Mouse (Mus musculus) lung, postnatal 36 days (tissue): ENCODE data around the gene Dtnb.

ENCODE experiments used
- DNase-seq: peaks from one replicate; pipeline ENCODE4 v3.0.0; 2022; ENCODE audit warnings: mixed read lengths

Dtnb gene

GRCm38 (mm10) chr12:3572581-3573397, 608 bp downstream of the Dtnb start:
- DNase-seq = peak; percentile 59

DNA sequence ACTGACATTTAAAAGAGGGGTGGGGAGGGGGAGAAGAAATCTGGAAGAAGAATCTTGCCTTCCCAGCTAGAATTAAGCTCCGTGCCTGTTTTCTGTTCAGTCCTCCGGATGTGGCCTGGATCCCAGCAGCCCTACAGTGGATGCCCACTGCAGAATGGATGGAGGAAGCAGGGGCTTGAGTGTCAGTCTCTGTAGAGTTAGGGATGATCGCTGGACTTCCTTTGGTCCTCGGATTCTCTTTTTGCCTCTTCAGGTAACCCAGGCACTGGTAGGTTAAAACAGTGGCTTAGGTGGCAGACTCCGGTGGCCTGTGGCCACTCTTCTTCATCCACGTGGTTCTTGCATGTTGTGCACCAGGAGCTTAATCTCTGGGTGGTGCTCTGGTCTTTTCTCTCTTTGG, 1.2 kb downstream of the Dtnb start:
- DNase-seq = no peak

DNA sequence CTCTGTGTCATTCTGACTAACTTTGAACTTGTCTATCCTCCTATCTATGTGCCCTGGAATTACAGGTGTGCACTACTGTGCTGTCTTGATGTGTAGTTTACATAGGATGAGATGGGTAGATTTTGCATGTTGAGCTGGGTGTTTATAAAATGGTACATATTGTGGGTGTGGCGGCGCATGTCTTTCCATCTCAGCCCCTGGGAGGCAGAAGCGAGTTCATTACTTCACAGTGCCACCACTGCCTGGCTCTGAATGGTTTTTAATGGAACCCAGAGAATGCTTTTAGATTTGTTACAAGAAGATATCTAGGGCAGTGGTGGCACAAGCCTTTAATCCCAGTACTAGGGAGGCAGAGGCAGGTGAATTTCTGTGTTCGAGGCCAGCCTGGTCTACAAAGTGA, 2.5 kb downstream of the Dtnb start:
- no peak for DNase-seq

DNA sequence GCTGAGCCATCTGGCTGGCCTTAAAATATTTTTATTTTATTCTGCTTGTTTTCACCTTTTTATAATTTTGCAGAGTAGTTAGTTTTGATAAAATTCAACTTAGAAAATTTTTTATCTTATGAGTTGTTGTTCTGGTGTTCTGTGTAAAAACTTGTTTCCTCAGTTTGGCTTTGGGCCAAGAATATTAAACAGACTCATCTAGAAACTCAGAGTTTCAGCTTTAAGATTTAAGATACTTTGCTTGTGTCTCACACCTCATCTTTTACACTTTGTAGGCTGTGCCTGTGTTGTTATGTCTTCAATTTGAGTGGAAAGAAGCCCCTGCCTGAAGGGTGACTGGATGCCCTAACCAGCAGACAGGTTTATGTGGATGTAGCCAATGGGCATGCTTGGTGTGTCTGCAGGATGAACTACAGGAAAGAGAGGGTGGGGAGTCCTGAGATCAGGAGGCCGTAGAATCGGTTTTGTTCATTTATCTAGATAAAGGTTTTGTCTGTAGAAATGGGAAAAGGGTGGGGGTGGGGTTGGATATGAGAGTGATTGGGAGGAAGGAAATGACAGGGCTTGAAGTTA, 7.9 kb downstream of the Dtnb start:
- no peak for DNase-seq

DNA sequence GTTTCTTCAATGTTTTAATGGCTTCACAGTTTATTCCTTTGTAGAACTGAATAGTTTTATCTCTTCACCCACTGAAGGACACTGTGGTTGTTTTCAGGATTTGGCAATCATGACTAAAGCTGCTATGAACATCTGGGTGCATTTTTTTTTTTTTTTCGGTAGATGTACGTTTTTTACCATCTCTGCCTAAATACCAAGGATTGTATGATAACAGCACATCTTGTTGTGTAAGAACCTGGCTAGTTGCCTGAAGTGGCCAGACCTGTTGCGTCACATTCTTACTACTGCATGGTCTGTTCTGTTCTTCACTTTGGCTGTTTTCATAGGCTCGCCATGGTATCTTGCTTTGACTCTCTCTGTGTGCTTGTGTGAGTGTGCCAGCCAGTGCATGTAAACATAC, 10.4 kb downstream of the Dtnb start:
- peak; percentile 90 for DNase-seq

GRCm38 (mm10) chr12:3585525-3585924, 13.3 kb downstream of the Dtnb start:
- no peak for DNase-seq

GRCm38 (mm10) chr12:3587010-3587409, 14.8 kb downstream of the Dtnb start:
- DNase-seq = no peak

- no peak for DNase-seq
These were observed 17.9 kb downstream of the Dtnb start for GRCm38 (mm10) chr12:3590039-3590438.

DNA sequence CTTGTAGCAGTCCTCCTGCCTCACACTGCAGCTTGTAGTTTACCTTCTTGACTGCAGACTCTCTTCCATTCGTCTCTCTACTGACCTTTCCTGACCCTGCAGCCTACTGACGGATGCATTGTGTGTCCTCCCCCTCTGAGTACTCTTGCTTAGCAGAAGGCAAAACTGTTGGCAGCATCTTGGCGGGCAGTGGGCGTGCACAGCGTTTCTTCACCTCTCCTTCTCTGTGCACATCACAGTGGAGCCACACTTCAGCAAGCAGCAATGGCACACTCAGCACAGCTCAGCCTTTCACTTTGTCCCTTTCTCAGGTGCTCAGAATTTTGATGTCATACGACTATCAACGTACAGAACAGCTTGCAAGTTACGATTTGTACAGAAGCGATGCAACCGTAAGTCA, 19.4 kb downstream of the Dtnb start:
- no peak for DNase-seq

GRCm38 (mm10) chr12:3602786-3603185, 30.6 kb downstream of the Dtnb start:
- DNase-seq = no peak

- no peak for DNase-seq
These were observed 34.0 kb downstream of the Dtnb start for GRCm38 (mm10) chr12:3606202-3606601.

DNA sequence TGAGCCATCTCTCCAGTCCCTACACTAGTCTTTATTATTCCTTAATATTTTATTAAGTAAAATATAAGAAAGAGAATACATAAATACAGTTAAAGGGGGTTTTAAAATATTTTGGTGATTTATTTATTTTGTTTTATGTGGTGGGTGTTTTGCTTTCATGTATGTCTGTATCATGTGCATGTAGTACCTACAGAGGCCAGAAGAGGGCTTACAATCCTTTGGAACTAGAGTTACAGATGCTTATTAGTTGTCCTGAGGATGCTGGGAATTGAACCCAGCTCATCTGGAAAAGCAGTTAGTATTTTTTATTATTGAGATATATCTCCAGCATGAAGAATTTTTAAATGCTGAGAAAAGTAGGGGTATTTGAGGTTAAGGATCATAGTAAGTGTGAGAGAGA, 37.6 kb downstream of the Dtnb start:
- peak; percentile 53 for DNase-seq

- no peak for DNase-seq
These were observed 39.7 kb downstream of the Dtnb start for GRCm38 (mm10) chr12:3611871-3612270.

DNA sequence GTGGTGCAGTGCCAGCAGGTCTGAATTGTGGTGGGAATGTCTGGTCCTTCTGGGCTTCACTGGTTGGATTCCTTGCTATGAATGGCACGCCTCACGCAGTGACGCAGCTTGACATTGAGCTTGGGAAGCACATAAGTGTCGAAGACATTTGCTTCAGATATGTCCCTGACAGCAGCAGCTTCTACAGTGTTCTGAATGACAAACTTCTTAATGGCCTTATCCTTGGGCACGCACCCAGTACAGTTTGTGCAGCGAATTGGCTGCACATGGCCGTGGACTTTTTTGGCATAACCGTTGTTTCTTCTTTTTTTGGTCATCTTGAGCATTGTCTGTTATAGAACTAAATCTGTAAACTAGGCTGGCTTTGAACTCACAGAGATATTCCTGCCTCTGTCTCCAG, 42.9 kb downstream of the Dtnb start:
- no peak for DNase-seq

- no peak for DNase-seq
These were observed 46.2 kb downstream of the Dtnb start for GRCm38 (mm10) chr12:3618144-3619020.

DNA sequence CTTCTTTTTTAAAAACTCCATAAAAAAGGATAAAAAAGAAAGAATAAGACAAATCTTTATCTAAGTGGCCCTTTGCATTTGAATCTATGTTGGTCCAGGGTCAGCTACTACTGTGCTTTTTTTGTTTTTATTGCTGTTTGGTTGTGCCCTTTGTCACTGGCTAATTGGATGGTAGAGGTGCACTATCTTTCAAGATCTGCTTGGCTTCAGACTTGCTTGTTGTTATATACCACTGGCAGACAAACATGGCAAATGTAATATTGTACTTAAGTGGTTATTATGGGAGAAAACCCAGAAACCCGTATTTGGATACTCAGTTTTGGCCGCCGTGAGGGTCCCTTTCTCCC, 46.8 kb downstream of the Dtnb start:
- DNase-seq = no peak

DNA sequence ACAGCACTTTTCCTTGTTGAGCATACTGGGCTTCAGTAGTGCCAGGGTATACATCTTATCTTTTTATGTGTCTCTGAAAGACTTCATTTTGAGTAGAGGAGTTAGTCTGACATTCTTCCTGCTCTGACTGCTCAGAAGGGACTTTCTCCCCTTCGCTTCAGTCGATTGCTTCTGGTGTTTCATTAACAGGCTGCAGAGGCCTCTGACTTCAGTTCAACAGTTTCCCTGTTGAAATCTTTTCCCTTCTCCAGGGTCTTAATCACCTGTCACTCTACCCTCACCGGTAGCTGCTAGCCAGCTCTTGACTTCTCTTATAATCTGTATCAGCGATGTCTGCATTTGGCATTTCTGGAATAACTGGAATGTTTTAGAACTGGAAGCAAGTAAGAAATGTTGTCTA, 54.7 kb downstream of the Dtnb start:
- no peak for DNase-seq

DNA sequence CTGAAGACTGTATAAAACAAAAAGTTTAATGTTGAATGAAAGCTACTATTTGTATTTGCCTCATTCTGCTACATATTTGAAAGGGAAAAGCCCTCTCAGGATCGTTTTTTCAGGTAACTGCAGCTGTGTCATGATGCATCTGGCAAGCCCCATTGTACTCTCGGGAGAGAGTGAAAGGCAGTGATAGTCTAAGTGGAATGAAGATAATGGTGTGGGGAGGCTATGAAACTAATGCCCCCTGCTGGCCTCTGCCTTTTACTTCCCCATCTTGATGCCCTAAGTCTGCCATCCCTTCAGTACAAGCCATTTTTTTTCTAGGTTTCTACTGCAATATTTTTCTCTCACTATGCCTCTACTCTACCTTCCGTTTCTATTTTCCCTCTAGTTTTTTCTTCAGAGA, 69.8 kb downstream of the Dtnb start:
- peak; percentile 48 for DNase-seq

DNA sequence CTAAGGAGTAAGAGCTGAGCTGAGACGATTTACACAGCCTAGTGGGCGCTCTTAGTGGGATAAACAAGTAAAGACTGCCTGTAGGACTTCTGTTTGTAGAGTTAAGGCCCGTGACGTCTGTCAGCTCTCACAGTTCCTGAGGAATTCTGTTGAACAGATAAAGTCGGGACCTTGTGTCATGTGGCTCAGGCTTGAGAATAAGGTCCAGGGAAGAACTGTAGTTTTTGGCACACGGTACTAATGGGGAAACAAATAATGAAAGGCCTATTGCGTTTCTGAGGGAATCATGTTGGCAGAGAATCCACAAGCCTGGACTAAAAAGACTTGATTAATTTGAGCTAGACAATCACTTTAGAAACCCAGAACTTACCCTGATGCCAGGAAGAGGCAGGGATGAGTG, 84.6 kb downstream of the Dtnb start:
- no peak for DNase-seq

DNA sequence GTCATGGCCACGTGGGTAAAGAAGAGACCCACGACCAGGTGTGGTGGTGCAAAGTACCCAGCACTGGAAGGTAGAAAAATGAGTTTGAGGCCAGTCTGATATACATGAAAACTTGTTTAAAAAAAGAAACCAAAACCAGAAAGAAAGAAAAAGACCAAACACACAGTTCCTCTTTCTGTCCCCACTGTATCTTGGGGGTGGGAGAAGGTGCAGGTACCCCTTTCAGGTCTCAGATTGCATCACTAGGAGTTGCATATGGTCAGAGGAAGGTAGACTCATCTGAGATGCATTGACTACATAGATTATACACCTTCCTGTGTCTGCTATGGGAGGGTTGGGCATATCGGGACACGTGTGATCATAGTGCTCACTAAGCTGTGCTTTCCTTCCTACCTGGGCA, 85.1 kb downstream of the Dtnb start:
- DNase-seq = no peak

DNA sequence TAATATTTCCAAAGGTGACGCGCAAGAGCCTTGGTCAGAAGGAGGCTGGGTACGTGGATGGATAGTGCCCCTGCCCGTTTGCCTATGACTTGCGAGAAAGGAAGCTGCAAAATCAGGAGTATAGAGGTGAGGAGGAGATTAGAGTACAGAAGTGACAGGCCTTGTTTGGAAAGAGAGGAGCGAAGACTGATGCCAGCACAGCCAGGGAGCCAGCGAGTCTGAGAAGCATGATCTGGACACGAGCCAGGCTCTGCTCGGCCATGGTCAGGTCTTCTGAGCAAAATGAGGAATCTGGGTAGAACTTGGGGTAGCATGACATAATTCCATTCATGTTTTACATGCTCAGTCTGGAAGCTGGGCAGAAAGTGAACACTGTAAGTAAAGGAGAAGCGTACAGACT, 85.6 kb downstream of the Dtnb start:
- no peak for DNase-seq

DNA sequence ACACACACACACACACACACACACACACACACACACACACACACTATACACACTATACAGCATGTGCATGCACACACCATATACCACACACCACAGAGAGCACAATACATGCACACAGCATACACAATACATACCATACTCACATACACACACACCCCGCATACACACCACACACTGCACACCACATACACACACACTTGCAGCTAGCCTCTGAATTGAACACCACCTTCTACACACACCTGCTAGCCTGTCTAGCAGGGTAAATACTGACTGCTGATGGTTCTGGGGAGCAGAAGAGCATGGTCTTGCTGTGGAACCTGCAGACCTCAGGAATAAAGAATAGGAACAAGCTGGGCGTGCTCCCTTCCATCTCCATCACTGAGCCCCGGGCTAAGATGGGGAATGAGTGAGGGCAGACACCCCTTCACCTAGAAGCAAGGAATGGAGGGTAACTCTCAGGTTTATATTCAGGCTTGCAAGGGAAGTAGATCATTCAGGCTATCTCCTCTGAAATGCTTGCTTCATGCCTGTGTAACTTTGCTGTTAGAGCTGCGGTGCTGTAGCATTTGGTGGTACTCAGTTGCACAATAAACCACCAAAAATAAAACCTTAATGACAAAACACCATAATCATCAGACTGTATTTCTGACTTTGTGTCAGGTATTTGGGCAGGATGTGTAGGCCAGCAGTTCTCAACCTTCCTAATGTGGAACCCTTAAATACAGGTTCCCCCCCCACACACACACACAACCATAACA, 87.6 kb downstream of the Dtnb start:
- DNase-seq = no peak

DNA sequence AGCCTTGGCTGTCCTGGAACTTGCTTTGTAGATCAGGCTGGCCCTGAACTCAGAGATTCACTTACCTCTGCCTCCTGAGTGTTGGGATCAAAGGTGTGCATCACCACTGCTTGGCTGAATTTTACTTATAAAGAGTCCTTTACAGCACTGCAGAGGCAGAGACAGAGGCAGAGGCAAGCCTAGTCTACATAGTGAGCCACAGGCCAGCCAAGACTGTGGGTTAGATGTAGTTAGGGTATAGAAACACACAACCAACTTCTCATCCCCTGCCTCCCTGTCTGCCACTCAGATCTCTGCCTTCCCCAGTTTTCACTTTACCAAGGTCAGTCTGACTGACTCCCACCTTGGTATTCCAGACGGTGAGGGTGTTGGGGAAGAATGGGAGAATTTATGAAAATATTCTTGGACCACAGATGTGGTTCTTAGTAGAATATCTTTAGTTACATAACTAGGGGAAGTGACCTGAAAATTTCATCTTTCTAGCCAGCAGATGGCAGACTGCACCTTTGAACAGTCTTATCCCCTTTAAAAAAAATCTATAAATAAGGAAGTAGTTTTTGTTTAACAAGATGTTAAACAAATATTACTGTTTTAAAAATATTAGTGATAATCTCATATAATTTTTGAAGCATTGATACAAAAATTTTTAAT, 88.9 kb downstream of the Dtnb start:
- DNase-seq = peak; percentile 69
